Mouse (Mus musculus) heart, embryonic 12.5 days (tissue): Measurements from ENCODE around the gene Hoxa3. TPM values are rescaled to one million over a fixed set of nuclear protein-coding genes. Genes with fewer than 3 reads are reported as not detected.

Source experiments
- ATAC-seq: fragments of 200-750 bp; cut with Nextera tagmentation; 2 replicates; pipeline ENCODE4 v1.8.0; 2017; ENCODE audit warnings: moderate TSS enrichment, moderate library complexity; ENCODE audit not compliant: insufficient number of reproducible peaks, low FRiP score
- H3K27ac ChIP-seq: fragments of 300-500 bp; sonication (generic); 2 replicates; pipeline ENCODE4 v1.5.1; 2016; ENCODE audit warnings: mild to moderate bottlenecking, moderate library complexity; ENCODE audit not compliant: poor library complexity, severe bottlenecking
- H3K27me3 ChIP-seq: fragments of 300-500 bp; sonication (generic); replicated peaks from 2 replicates; pipeline ENCODE4 v1.6.1; 2016; ENCODE audit warnings: mild to moderate bottlenecking, moderate library complexity
- H3K36me3 ChIP-seq: fragments of 300-500 bp; sonication (generic); 2 replicates; pipeline ENCODE4 v1.6.1; 2016; ENCODE audit warnings: mild to moderate bottlenecking, moderate library complexity
- H3K4me1 ChIP-seq: fragments of 300-500 bp; sonication (generic); replicated peaks from 2 replicates; pipeline ENCODE4 v1.6.1; 2016; ENCODE audit warnings: mild to moderate bottlenecking
- H3K4me2 ChIP-seq: fragments of 300-500 bp; sonication (generic); 2 replicates; pipeline ENCODE4 v1.6.1; 2016; ENCODE audit warnings: mild to moderate bottlenecking, moderate library complexity
- H3K4me3 ChIP-seq: fragments of 300-500 bp; sonication (generic); 2 replicates; pipeline ENCODE4 v1.5.1; 2016; ENCODE audit warnings: mild to moderate bottlenecking
- H3K9ac ChIP-seq: fragments of 300-500 bp; sonication (generic); 2 replicates; pipeline ENCODE4 v1.6.1; 2016; ENCODE audit warnings: mild to moderate bottlenecking, moderate library complexity
- H3K9me3 ChIP-seq: fragments of 300-500 bp; sonication (generic); replicated peaks from 2 replicates; pipeline ENCODE4 v1.6.1; 2016; ENCODE audit warnings: mild to moderate bottlenecking, moderate library complexity
- WGBS: fragments of 180-500 bp; shearing (Covaris S2); methylation state at CpG from one replicate; pipeline ENCODE4 v1.1.7; 2016; 5-methylcytosine and 5-hydroxymethylcytosine counted together
- polyA plus RNA-seq: library from polyadenylated mRNA; unstranded; fragments of >200 nt; fragmentation: Nextera tagmentation; extraction: Ambion mirVana; gene quantifications from 2 replicates; pipeline ENCODE4 v1.2.1, GENCODE M21; 2016

Hoxa3 gene
- polyA plus RNA-seq, 1 experiment from 2014 or later = 0.80 TPM

DNA sequence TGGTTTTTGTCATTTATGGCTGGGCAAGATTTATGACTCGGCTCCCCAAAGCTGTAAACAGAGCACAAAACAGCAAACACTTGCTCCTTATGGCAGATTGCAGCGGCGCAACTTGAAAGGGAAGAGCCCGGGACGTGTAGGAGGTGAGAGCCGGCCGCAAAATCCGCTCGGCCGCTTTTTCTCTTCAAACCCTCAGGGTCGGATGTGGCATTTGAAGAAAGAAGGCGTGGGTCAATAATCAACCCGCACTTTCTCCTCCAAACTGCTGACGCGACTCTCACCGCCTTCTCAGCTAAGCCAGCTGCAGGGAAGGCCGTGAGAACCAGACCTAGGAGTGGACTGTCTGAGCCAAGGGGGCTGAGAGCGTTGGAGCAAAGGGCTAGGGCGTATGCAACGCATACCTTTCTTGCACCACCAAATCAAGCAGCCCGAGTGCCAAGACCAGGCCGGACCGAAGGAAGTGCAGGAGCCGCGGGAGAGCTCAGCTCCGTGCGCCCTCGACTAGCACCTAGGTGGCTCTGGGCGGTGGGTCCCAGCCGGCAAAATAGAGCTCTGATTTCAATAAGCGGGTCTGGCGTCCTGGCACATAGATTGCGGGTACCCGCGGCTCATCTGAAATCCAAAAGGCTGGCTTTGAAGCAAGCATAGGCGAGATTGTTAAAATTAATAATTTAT is 35.9 kb downstream of the Hoxa3 start, which contains the start of gene 5730596B20Rik:
Gene 5730596B20Rik (plus strand): TSS at position 438 of the 675 bp plus-strand sequence.
- Histone ChIP-seq H3K9me3 (no peaks in the 10 kb centered on the region), H3K27ac (no peak within 1 kb of the TSS), H3K27me3 (peaks cover 95% of the 10 kb centered on the region), H3K4me1 (peaks cover 14% of the 10 kb centered on the region), H3K4me2 (peak within 1 kb of the TSS; percentile 47), H3K9ac (no peak within 1 kb of the TSS), H3K4me3 (peak within 1 kb of the TSS; percentile 40), H3K36me3 (no peaks in the 10 kb centered on the region)
- WGBS = 1% methylated on average over 36 of the region's 36 CpGs
- ATAC-seq = no peak

DNA sequence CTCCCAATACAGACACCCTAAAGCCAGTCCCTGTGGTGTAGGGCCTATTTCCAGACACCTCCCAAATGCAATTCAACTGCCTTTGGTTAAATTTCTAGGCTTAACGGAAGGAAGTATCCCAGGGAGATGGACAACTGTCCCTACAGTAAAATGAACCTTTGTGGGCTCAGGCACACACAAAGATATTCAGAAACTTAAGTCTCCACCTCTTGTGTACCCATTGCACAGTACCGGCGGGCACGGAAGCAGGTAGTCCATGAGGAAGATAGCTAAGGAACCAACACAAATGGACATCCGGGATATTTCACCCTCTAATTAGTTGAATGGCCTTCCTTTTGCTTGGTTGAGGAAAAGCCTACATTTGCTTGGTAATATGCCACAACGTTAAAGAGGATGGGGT is 36.7 kb downstream of the Hoxa3 start:
- Histone ChIP-seq H3K4me1 (peaks cover 16% of the 10 kb centered on the region), H3K27ac (no peak overlapping the region), H3K36me3 (no peaks in the 10 kb centered on the region), H3K9me3 (no peaks in the 10 kb centered on the region), H3K4me3 (peak overlapping the region; percentile 40), H3K9ac (no peak overlapping the region), H3K27me3 (peaks cover 95% of the 10 kb centered on the region), H3K4me2 (peak overlapping the region; percentile 47)
- ATAC-seq = no peak
- WGBS = under 1% methylated on average over 6 of the region's 6 CpGs

DNA sequence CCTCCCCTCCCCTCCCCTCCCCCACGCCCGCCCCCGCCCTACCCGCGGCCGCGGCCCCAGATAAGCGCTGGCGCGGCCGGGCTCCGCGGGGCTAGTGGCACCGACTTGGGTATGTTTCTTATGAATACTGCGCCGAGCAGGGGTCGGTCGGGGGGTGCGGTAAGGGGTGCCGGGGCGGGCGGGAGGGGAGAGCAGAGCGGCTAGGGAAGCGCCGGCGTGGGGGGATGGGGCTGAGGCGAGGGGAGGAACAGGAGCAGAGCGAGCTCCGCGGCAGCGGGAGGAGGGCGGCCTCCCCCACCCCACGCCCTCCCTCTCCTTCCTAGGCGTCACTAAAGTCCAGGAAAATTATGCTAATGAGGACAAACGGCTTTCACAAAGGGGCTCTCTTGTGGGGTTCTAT is 37.3 kb downstream of the Hoxa3 start:
- Histone ChIP-seq H3K4me2 (peak overlapping the region; percentile 47), H3K9ac (peak overlapping the region; percentile 21; the same call in 1 of the 2 replicates), H3K27ac (peak overlapping the region; percentile 61), H3K36me3 (no peaks in the 10 kb centered on the region), H3K9me3 (no peaks in the 10 kb centered on the region), H3K4me1 (peaks cover 17% of the 10 kb centered on the region), H3K4me3 (peak overlapping the region; percentile 40), H3K27me3 (peaks cover 95% of the 10 kb centered on the region)
- WGBS = 3% methylated on average over 18 of the region's 35 CpGs
- ATAC-seq = no peak

GRCm38 (mm10) chr6:52174968-52175751 is 38.0 kb downstream of the Hoxa3 start:
- H3K27me3 ChIP-seq = peaks cover 95% of the 10 kb centered on the region
- H3K4me2 ChIP-seq = peak overlapping the region; percentile 47
- WGBS = under 1% methylated on average over 41 of the region's 41 CpGs
- H3K9me3 ChIP-seq = no peaks in the 10 kb centered on the region
- H3K36me3 ChIP-seq = no peaks in the 10 kb centered on the region
- peak overlapping the region; percentile 61 for H3K27ac ChIP-seq
- H3K9ac ChIP-seq = peak overlapping the region; percentile 21; the same call in 1 of the 2 replicates
- ATAC-seq = peak; percentile 45; the same call in 1 of the 2 replicates
- peak overlapping the region; percentile 40 for H3K4me3 ChIP-seq
- H3K4me1 ChIP-seq = peaks cover 24% of the 10 kb centered on the region

DNA sequence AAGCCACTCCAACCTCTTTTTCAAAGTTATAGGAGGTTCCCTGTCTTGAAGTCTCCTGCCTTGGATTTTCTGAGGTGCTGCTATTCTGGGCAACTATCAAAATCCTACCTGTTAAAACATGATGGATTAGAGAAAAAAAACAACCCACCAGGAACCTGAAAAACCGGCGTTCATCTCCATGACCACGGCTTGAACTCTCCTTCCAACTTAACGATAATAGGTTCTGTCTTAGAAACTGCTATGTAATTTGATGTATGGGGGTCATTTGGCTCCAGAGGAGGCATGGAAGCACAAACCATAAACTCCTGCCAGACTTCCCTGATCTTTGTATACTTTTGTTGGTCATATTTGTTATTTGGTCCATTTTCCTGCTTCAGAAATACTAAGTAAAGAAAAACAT is 39.5 kb downstream of the Hoxa3 start:
- peaks cover 25% of the 10 kb centered on the region for H3K4me1 ChIP-seq
- no peaks in the 10 kb centered on the region for H3K36me3 ChIP-seq
- no peak overlapping the region for H3K27ac ChIP-seq
- H3K9me3 ChIP-seq = no peaks in the 10 kb centered on the region
- no peak for ATAC-seq
- 6% methylated on average over 4 of the region's 4 CpGs for WGBS
- no peak overlapping the region for H3K4me3 ChIP-seq
- H3K9ac ChIP-seq = no peak overlapping the region
- 0 out of 2 replicates have a peak overlapping the region, but pooled peaks have one; percentile 49 for H3K4me2 ChIP-seq
- peaks cover 90% of the 10 kb centered on the region for H3K27me3 ChIP-seq

GRCm38 (mm10) chr6:52172501-52172900 is 40.6 kb downstream of the Hoxa3 start:
- Histone ChIP-seq H3K36me3 (no peaks in the 10 kb centered on the region), H3K4me1 (peaks cover 25% of the 10 kb centered on the region), H3K27ac (no peak overlapping the region), H3K27me3 (peaks cover 90% of the 10 kb centered on the region), H3K9ac (no peak overlapping the region), H3K4me2 (peak overlapping the region; percentile 49), H3K9me3 (no peaks in the 10 kb centered on the region), H3K4me3 (peak overlapping the region; percentile 24)
- under 1% methylated on average over 35 of the region's 35 CpGs for WGBS
- no peak for ATAC-seq

DNA sequence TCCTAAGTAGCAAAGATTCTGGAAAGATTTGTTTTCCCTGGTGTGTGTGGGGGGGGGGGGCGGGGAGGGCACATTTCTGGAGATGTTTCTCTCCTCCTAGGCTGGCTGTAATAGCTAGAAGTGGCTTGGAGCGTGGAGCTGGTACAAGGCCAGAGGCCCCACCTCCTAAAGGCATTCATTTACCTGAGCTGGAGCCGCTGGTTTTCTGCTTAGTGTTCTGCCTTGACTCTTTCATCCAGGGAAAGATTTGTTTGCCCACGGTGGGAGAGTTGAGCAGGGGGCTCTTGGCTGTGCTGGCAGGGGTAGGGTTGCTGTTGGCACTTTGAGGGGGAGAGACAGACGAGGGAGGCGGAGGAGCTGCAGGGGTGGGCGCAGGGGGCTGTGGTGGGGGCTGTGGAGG is 41.2 kb downstream of the Hoxa3 start:
- H3K27ac ChIP-seq = no peak overlapping the region
- H3K4me3 ChIP-seq = peak overlapping the region; percentile 24
- H3K4me1 ChIP-seq = peaks cover 25% of the 10 kb centered on the region
- no peak overlapping the region for H3K9ac ChIP-seq
- H3K4me2 ChIP-seq = peak overlapping the region; percentile 49
- no peak for ATAC-seq
- no peaks in the 10 kb centered on the region for H3K36me3 ChIP-seq
- H3K9me3 ChIP-seq = no peaks in the 10 kb centered on the region
- peaks cover 90% of the 10 kb centered on the region for H3K27me3 ChIP-seq
- WGBS = 21% methylated on average over 7 of the region's 7 CpGs

DNA sequence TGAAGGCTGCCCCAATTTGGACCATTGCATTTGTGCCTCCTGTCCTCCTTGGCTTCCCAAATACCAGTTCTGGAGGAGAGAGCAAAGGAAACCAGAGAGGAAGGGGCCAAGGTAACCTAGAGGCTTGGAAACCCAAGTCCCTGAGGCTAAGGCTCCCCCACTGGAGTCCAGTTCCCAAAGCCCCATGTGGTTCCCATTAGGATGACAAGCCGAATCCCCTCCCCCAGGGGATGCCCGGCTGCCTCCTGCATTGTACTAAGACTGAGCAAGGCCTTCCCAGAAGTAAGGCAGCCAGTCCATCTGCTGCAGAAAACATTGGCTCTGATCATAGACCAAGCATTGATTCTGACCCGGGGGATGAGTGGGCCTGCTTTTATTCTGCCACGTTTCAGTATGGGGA is 41.8 kb downstream of the Hoxa3 start:
- ATAC-seq = no peak
- H3K9me3 ChIP-seq = no peaks in the 10 kb centered on the region
- peaks cover 25% of the 10 kb centered on the region for H3K4me1 ChIP-seq
- H3K27me3 ChIP-seq = peaks cover 90% of the 10 kb centered on the region
- H3K4me2 ChIP-seq = no peak overlapping the region
- H3K9ac ChIP-seq = no peak overlapping the region
- no peaks in the 10 kb centered on the region for H3K36me3 ChIP-seq
- WGBS = 9% methylated on average over 4 of the region's 4 CpGs
- H3K27ac ChIP-seq = no peak overlapping the region
- no peak overlapping the region for H3K4me3 ChIP-seq

DNA sequence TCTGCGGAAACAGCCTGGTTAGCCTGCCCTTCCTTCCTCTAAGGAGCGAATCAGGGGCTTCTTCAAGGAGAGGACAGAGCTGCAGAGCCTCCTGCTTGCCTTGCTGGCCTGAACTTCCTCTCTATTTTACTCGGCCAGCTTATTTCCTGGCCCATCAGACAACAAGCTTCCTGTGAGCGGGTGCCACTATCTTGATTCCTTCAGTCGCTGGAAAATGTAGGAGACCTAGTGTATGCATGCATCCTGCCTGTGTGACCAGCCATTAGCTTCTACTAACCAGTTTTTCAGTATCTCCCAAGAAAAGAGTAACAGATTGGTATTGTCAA is 42.3 kb downstream of the Hoxa3 start:
- Histone ChIP-seq H3K27me3 (peaks cover 90% of the 10 kb centered on the region), H3K4me1 (peaks cover 24% of the 10 kb centered on the region), H3K27ac (no peak overlapping the region), H3K36me3 (no peaks in the 10 kb centered on the region), H3K9me3 (no peaks in the 10 kb centered on the region), H3K4me3 (no peak overlapping the region), H3K4me2 (peak overlapping the region; percentile 17; the same call in 1 of the 2 replicates), H3K9ac (no peak overlapping the region)
- 5% methylated on average over 5 of the region's 5 CpGs for whole genome bisulfite sequencing
- no peak for ATAC-seq

- H3K9ac ChIP-seq = no peak overlapping the region
- no peaks in the 10 kb centered on the region for H3K9me3 ChIP-seq
- H3K4me1 ChIP-seq = peaks cover 19% of the 10 kb centered on the region
- no peaks in the 10 kb centered on the region for H3K36me3 ChIP-seq
- 2% methylated on average over 40 of the region's 40 CpGs for WGBS
- H3K27me3 ChIP-seq = peaks cover 90% of the 10 kb centered on the region
- peak; percentile 33; the same call in 1 of the 2 replicates for ATAC-seq
- 0 out of 2 replicates have a peak overlapping the region, but pooled peaks have one; percentile 1 for H3K4me3 ChIP-seq
- H3K4me2 ChIP-seq = peak overlapping the region; percentile 17
- no peak overlapping the region for H3K27ac ChIP-seq
Measured at GRCm38 (mm10) chr6:52170166-52170897, 42.8 kb downstream of the Hoxa3 start.
